Mouse (Mus musculus) liver, adult 2 months (tissue): Measurements from ENCODE around the gene Rerg. TPM values are rescaled to one million over a fixed set of nuclear protein-coding genes. Genes with fewer than 3 reads are reported as not detected.

Experiments
- DNase-seq: peaks from one replicate; pipeline ENCODE4 v3.0.0-alpha.2; 2011; ENCODE audit warnings: low read depth, low spot score; ENCODE audit errors: extremely low read depth
- H3K27ac ChIP-seq: fragments of 200-500 bp; replicated peaks from 2 replicates; pipeline ENCODE4 v1.5.1; 2012; ENCODE audit warnings: low read depth, mild to moderate bottlenecking, control low read depth, inconsistent platforms, low read length; ENCODE audit not compliant: insufficient read depth
- H3K27me3 ChIP-seq: fragments of 200-500 bp; 2 replicates; pipeline ENCODE4 v1.6.1; 2012; ENCODE audit warnings: mild to moderate bottlenecking, moderate library complexity, low read length, inconsistent platforms; ENCODE audit not compliant: control insufficient read depth, insufficient read depth
- H3K36me3 ChIP-seq: fragments of 200-500 bp; 2 replicates; pipeline ENCODE4 v1.6.1; 2012; ENCODE audit warnings: low read length, inconsistent platforms; ENCODE audit not compliant: control insufficient read depth, insufficient read depth
- H3K4me1 ChIP-seq: fragments of 200-500 bp; 2 replicates; pipeline ENCODE4 v1.6.1; 2011; ENCODE audit warnings: low read length; ENCODE audit not compliant: control insufficient read depth, insufficient read depth
- H3K4me3 ChIP-seq: fragments of 200-500 bp; 2 replicates; pipeline ENCODE4 v1.5.1; 2011; ENCODE audit warnings: low read depth, mild to moderate bottlenecking, control low read depth, low read length, moderate library complexity; ENCODE audit not compliant: insufficient read depth
- H3K79me2 ChIP-seq: fragments of 200-500 bp; 2 replicates; pipeline ENCODE4 v1.6.1; 2012; ENCODE audit warnings: inconsistent platforms, mild to moderate bottlenecking, low read length, moderate library complexity; ENCODE audit not compliant: control insufficient read depth, insufficient read depth
- H3K9ac ChIP-seq: fragments of 200-500 bp; 2 replicates; pipeline ENCODE4 v1.6.1; 2012; ENCODE audit warnings: low read depth, mild to moderate bottlenecking, control low read depth, inconsistent platforms, low read length
- CTCF ChIP-seq: fragments of 200-500 bp; IDR thresholded peaks from 2 replicates; pipeline ENCODE4 v1.5.1; 2011; ENCODE audit warnings: low read depth, low read length, control low read depth
- POLR2A ChIP-seq: fragments of 200-500 bp; IDR thresholded peaks from 2 replicates; pipeline ENCODE4 v1.6.1; 2011; ENCODE audit warnings: low read length, control low read depth; ENCODE audit not compliant: insufficient read depth; ENCODE audit errors: extremely low read depth
- WGBS: fragments of 180-500 bp; shearing (Covaris S2); methylation state at CpG from one replicate; pipeline ENCODE4 v1.1.7; 2018; 5-methylcytosine and 5-hydroxymethylcytosine counted together
- polyA plus RNA-seq: library from polyadenylated mRNA; depleted of rRNA; stranded (reverse); fragments of >200 nt; gene quantifications from 2 replicates; pipeline ENCODE4 v1.2.3, GENCODE M21; 2012; rRNA removed
- total RNA-seq: library from RNA; depleted of rRNA; stranded (reverse); fragments of >200 nt; gene quantifications from 2 replicates; pipeline ENCODE4 v1.2.3, GENCODE M21; 2014; rRNA removed

Rerg gene
- total and polyA plus RNA-seq, 2 experiments: 2.2 TPM

- Histone ChIP-seq H3K36me3 (no peaks in the 10 kb centered on the region), H3K4me3 (no peak overlapping the region), H3K9ac (no peak overlapping the region), H3K27me3 (0 out of 2 replicates have a peak, but pooled peaks cover 2% of the 10 kb centered on the region), H3K27ac (no peak overlapping the region), H3K4me1 (no peaks in the 10 kb centered on the region), H3K79me2 (no peaks in the 10 kb centered on the region)
- TF ChIP-seq CTCF (no peak), POLR2A (no peak)
- no peak for DNase-seq
- 76% methylated on average over 7 of the region's 7 CpGs for WGBS
These were observed 140.2 kb downstream of the Rerg start for GRCm38 (mm10) chr6:137029931-137030610.

GRCm38 (mm10) chr6:137025461-137025860 lies 144.8 kb downstream of the Rerg start:
- no peaks in the 10 kb centered on the region for H3K36me3 ChIP-seq
- H3K27me3 ChIP-seq: 0 out of 2 replicates have a peak, but pooled peaks cover 2% of the 10 kb centered on the region
- no peak overlapping the region for H3K9ac ChIP-seq
- no peak overlapping the region for H3K4me3 ChIP-seq
- DNase-seq: no peak
- no peaks in the 10 kb centered on the region for H3K79me2 ChIP-seq
- no peaks in the 10 kb centered on the region for H3K4me1 ChIP-seq
- H3K27ac ChIP-seq: no peak overlapping the region
- no peak for TF ChIP-seq CTCF
- no peak for TF ChIP-seq POLR2A
- 79% methylated on average over 5 of the region's 5 CpGs for WGBS

- Histone ChIP-seq H3K36me3 (no peaks in the 10 kb centered on the region), H3K9ac (no peak overlapping the region), H3K79me2 (no peaks in the 10 kb centered on the region), H3K4me1 (no peaks in the 10 kb centered on the region), H3K4me3 (no peak overlapping the region), H3K27me3 (0 out of 2 replicates have a peak, but pooled peaks cover 2% of the 10 kb centered on the region), H3K27ac (no peak overlapping the region)
- DNase-seq: no peak
- TF ChIP-seq POLR2A (no peak), CTCF (no peak)
- 86% methylated on average over 2 of the region's 2 CpGs for WGBS
These were observed 145.8 kb downstream of the Rerg start for GRCm38 (mm10) chr6:137024541-137024940.

- Histone ChIP-seq H3K4me3 (no peak overlapping the region), H3K27me3 (no peaks in the 10 kb centered on the region; the same call in 1 of the 2 replicates), H3K9ac (no peak overlapping the region), H3K4me1 (no peaks in the 10 kb centered on the region), H3K27ac (no peak overlapping the region), H3K79me2 (no peaks in the 10 kb centered on the region), H3K36me3 (no peaks in the 10 kb centered on the region)
- TF ChIP-seq CTCF (no peak), POLR2A (no peak)
- WGBS: 79% methylated on average over 7 of the region's 7 CpGs
- DNase-seq: no peak
These were observed 152.9 kb downstream of the Rerg start for GRCm38 (mm10) chr6:137017216-137017973.

- no peak for DNase-seq
- no peaks in the 10 kb centered on the region for H3K36me3 ChIP-seq
- H3K27ac ChIP-seq: no peak overlapping the region
- TF ChIP-seq CTCF: no peak
- TF ChIP-seq POLR2A: no peak
- 63% methylated on average over 6 of the region's 6 CpGs for WGBS
- no peak overlapping the region for H3K9ac ChIP-seq
- H3K79me2 ChIP-seq: no peaks in the 10 kb centered on the region
- no peaks in the 10 kb centered on the region for H3K4me1 ChIP-seq
- H3K27me3 ChIP-seq: no peaks in the 10 kb centered on the region; the same call in 1 of the 2 replicates
- no peak overlapping the region for H3K4me3 ChIP-seq
These were observed 156.0 kb downstream of the Rerg start for GRCm38 (mm10) chr6:137014346-137014745.

GRCm38 (mm10) chr6:137011187-137011586 lies 159.1 kb downstream of the Rerg start:
- Histone ChIP-seq H3K36me3 (no peaks in the 10 kb centered on the region), H3K4me3 (no peak overlapping the region), H3K4me1 (no peaks in the 10 kb centered on the region), H3K27ac (no peak overlapping the region), H3K27me3 (no peaks in the 10 kb centered on the region; the same call in 1 of the 2 replicates), H3K79me2 (no peaks in the 10 kb centered on the region), H3K9ac (no peak overlapping the region)
- DNase-seq: no peak
- TF ChIP-seq POLR2A: no peak
- TF ChIP-seq CTCF: no peak
- WGBS: 74% methylated on average over 5 of the region's 5 CpGs

Other genes with a start within 250 kb of the Rerg start
- 0.40 and 1.8 TPM in 2 replicates for gene Erp27, start 248.3 kb downstream of the Rerg start, total RNA-seq
- 0.37 and 0.55 TPM in 2 replicates for gene Erp27, start 248.3 kb downstream of the Rerg start, polyA plus RNA-seq
- gene Pde6h, start 246.7 kb downstream of the Rerg start, total RNA-seq: under 0.01 and 0.07 TPM in 2 replicates
- gene Pde6h, start 246.7 kb downstream of the Rerg start, polyA plus RNA-seq: 0.05 TPM in 1 of 2 replicates, not detected in the other
- gene Arhgdib, start 228.6 kb downstream of the Rerg start, total RNA-seq: 5.3 and 7.7 TPM in 2 replicates
- gene Arhgdib, start 228.6 kb downstream of the Rerg start, polyA plus RNA-seq: 10.3 and 11.9 TPM in 2 replicates
- 0.65 and 1.3 TPM in 2 replicates for gene Ptpro, start 81.8 kb upstream of the Rerg start, total RNA-seq
- gene Ptpro, start 81.8 kb upstream of the Rerg start, polyA plus RNA-seq: 0.24 and 0.51 TPM in 2 replicates